ENCODE assay signal across 25 mouse cellular contexts in the genomic region with DNA sequence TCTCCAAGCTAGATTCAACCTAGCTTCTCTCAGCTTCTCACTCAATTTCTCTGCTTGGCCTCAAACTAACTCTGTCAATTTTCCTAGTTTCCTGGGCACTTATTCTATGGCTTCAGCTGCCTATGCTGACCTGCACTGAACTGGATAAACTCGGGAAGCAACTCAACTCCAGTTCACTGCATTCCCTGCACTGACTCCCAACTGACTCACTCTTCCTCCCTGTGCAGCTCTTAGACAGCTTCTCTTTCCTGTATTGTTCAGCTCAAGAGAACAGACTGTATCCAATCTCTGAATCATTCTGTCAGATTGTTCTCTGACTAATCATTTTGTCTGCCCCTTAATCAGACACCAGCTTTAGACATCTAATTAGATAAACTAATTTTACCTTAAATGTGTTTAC.
DNase-seq lines count a peak whose midpoint lies in the region; ATAC-seq and TF ChIP-seq lines count a peak whose summit lies in the region.
"Had no signal": no experiment of that assay in that cellular context is flagged by ENCODE, and none has a peak within 500 bp of the region (broad histone marks: within the 10 kb centered on the region; RNA-seq: fewer than 3 reads in every experiment).

No protein-coding gene starts in this region.

- POLR2A ChIA-PET in Patski (lab: Charles Lee) = no interaction called here

- H3K9ac ChIP-seq in forebrain, postnatal 0 days = no peak overlapping the region
- H3K9ac ChIP-seq in intestine, embryonic 15.5 days = no peak overlapping the region
- H3K9ac ChIP-seq: embryonic facial prominence, embryonic 12.5 days; forebrain, embryonic 12.5 days had no signal

- H3K4me3 ChIP-seq in embryonic fibroblast, embryonic 13.5 days (ENCODE audit: insufficient read depth, low read length) = no peak overlapping the region
- H3K4me3 ChIP-seq in forebrain, postnatal 0 days (ENCODE audit: low read depth, low read length) = no peak overlapping the region
- H3K4me3 ChIP-seq in intestine, embryonic 15.5 days (replicated peaks) = no peak overlapping the region
- H3K4me3 ChIP-seq: embryonic facial prominence, embryonic 10.5 days; embryonic facial prominence, embryonic 12.5 days; erythroblast, embryonic 14.5 days; forebrain, embryonic 10.5 days; forebrain, embryonic 12.5 days had no signal

- no peak for TF ChIP-seq CTCF in Patski (IDR thresholded peaks at IDR 0.05)
- TF ChIP-seq CTCF in embryonic fibroblast, embryonic 13.5 days (IDR thresholded peaks at IDR 0.05; ENCODE audit: borderline replicate concordance, insufficient read depth, low read length) = no peak
- TF ChIP-seq CTCF in forebrain, postnatal 0 days (IDR thresholded peaks at IDR 0.05; ENCODE audit: low read depth) = no peak

- H3K9me3 ChIP-seq in forebrain, postnatal 0 days (ENCODE audit: low read length) = no peaks in the 10 kb centered on the region
- H3K9me3 ChIP-seq in intestine, embryonic 15.5 days = no peaks in the 10 kb centered on the region
- H3K9me3 ChIP-seq: embryonic facial prominence, embryonic 10.5 days; embryonic facial prominence, embryonic 12.5 days; forebrain, embryonic 10.5 days; forebrain, embryonic 12.5 days; G1E had no signal

- peak; percentile 67 for ATAC-seq in Patski
- no peak for ATAC-seq in forebrain, postnatal 0 days
- no peak for ATAC-seq in intestine, embryonic 15.5 days
- ATAC-seq: CD4-positive, CD25-positive, alpha-beta regulatory T cell, adult 4 months; forebrain, embryonic 14.5 days; forebrain, embryonic 16.5 days had no signal

- no peaks in the 10 kb centered on the region for H3K36me3 ChIP-seq in forebrain, postnatal 0 days (ENCODE audit: insufficient read depth)
- no peaks in the 10 kb centered on the region for H3K36me3 ChIP-seq in intestine, embryonic 15.5 days
- H3K36me3 ChIP-seq: embryonic facial prominence, embryonic 10.5 days; embryonic facial prominence, embryonic 12.5 days; forebrain, embryonic 10.5 days; forebrain, embryonic 12.5 days; G1E had no signal

- TF ChIP-seq POLR2A in embryonic fibroblast, embryonic 13.5 days (IDR thresholded peaks at IDR 0.05; ENCODE audit: low read depth, low read length) = no peak

- no peak overlapping the region for H3K4me2 ChIP-seq in forebrain, postnatal 0 days (ENCODE audit: low read depth)
- H3K4me2 ChIP-seq in intestine, embryonic 15.5 days (replicated peaks) = no peak overlapping the region
- H3K4me2 ChIP-seq: embryonic facial prominence, embryonic 12.5 days; forebrain, embryonic 12.5 days had no signal

- in situ Hi-C loops in Patski (cut with MboI; ENCODE audit: low pct_unique_long_range_greater_than_20kb) = no loop called here

- DNase-seq in Muller cell, postnatal 12 days (ENCODE audit: inconsistent ontology term) = peak; percentile 63
- DNase-seq in Patski (ENCODE audit: low read depth, low spot score) = peak; percentile 20
- DNase-seq in forebrain, postnatal 0 days = no peak
- no peak for DNase-seq in frontal cortex, postnatal 25 days (ENCODE audit: low spot score in 2 of 2)
- DNase-seq: adrenal gland, adult 2 months; adrenal gland, postnatal 10 days; adrenal gland, postnatal 25 days; B cell, adult 2 months; cerebellum, adult 11-12 months; cerebellum, adult 2 months; cerebellum, adult 9-10 months; cerebellum, postnatal 10 days; cerebellum, postnatal 25 days had no signal

- peaks cover 7% of the 10 kb centered on the region for H3K4me1 ChIP-seq in embryonic fibroblast, embryonic 13.5 days (ENCODE audit: control insufficient read depth, insufficient read depth, low read length)
- H3K4me1 ChIP-seq in forebrain, postnatal 0 days (ENCODE audit: insufficient read depth) = no peaks in the 10 kb centered on the region
- H3K4me1 ChIP-seq in intestine, embryonic 15.5 days (replicated peaks) = no peaks in the 10 kb centered on the region
- H3K4me1 ChIP-seq: embryonic facial prominence, embryonic 10.5 days; embryonic facial prominence, embryonic 12.5 days; forebrain, embryonic 10.5 days; forebrain, embryonic 12.5 days had no signal

- no peaks in the 10 kb centered on the region for H3K27me3 ChIP-seq in Patski
- no peaks in the 10 kb centered on the region for H3K27me3 ChIP-seq in forebrain, postnatal 0 days (ENCODE audit: insufficient read depth, low read length)
- H3K27me3 ChIP-seq in intestine, embryonic 15.5 days (replicated peaks) = no peaks in the 10 kb centered on the region
- H3K27me3 ChIP-seq: CH12.LX; embryonic facial prominence, embryonic 12.5 days; forebrain, embryonic 12.5 days had no signal

- 50% methylated on average over 1 of the region's 1 CpGs for WGBS in forebrain, postnatal 0 days
- 50% methylated on average over 1 of the region's 1 CpGs for WGBS in intestine, embryonic 15.5 days

- peak overlapping the region; percentile 82 for H3K27ac ChIP-seq in embryonic fibroblast, embryonic 13.5 days (ENCODE audit: insufficient read depth, low read length)
- no peak overlapping the region for H3K27ac ChIP-seq in forebrain, postnatal 0 days (ENCODE audit: low read depth, low read length)
- H3K27ac ChIP-seq in intestine, embryonic 15.5 days = no peak overlapping the region
- H3K27ac ChIP-seq: embryonic facial prominence, embryonic 10.5 days; embryonic facial prominence, embryonic 12.5 days; forebrain, embryonic 10.5 days; forebrain, embryonic 12.5 days had no signal

- CTCF ChIA-PET in Patski (lab: Charles Lee) = interaction anchor here (1.0 to 2.9 kb wide), 2 partner anchors 12 to 13 kb away, joined by 3 to 9 read pairs; no protein-coding TSS in a partner anchor

Comparison
In these comparisons a context has a peak if more than half of its experiments do, and no peak if none do; other contexts are left out.
1. DNase-seq: peak in Muller cell, postnatal 12 days (single experiment) and Patski (single experiment); none in forebrain, postnatal 0 days (single experiment) and frontal cortex, postnatal 25 days (0 of 2).